Mouse (Mus musculus) small intestine, adult 2 months (tissue): ENCODE measurements around the gene Lmbr1l.

Experiments
- CTCF ChIP-seq: fragments of 200-500 bp; IDR thresholded peaks from 2 replicates; pipeline ENCODE4 v1.5.1; 2012; ENCODE audit warnings: low read depth, mild to moderate bottlenecking, control low read depth, inconsistent platforms, low read length, moderate library complexity, mixed read lengths; ENCODE audit not compliant: insufficient replicate concordance, insufficient read length; ENCODE audit errors: extremely low read depth
- POLR2A ChIP-seq: fragments of 200-500 bp; IDR thresholded peaks from 2 replicates; pipeline ENCODE4 v1.6.1; 2012; ENCODE audit warnings: low read depth, mild to moderate bottlenecking, control low read depth, inconsistent platforms, low read length, moderate library complexity

GRCm38 (mm10) chr15:98894746-98895634 is 23.0 kb downstream of the Lmbr1l start:
- TF ChIP-seq CTCF (no peak), POLR2A (no peak)
